Comparison of ENCODE assay signal across 24 mouse cellular contexts in genomic region chr2:13232305-13232704, GRCm38 (mm10).
"Had no signal": no experiment of that assay in that cellular context is flagged by ENCODE, and none has a peak within 500 bp of the region (broad histone marks: within the 10 kb centered on the region; RNA-seq: fewer than 3 reads in every experiment).

No protein-coding gene starts in this region.

- H3K4me2 ChIP-seq: heart, embryonic 11.5 days; heart, embryonic 13.5 days; heart, embryonic 15.5 days; hindbrain, embryonic 12.5 days; hindbrain, embryonic 14.5 days; intestine, embryonic 15.5 days; limb, embryonic 15.5 days; liver, embryonic 13.5 days; liver, embryonic 15.5 days had no signal

- H3K9ac ChIP-seq: heart, embryonic 13.5 days; heart, embryonic 15.5 days; hindbrain, embryonic 12.5 days; hindbrain, embryonic 14.5 days; intestine, embryonic 15.5 days; limb, embryonic 15.5 days; liver, embryonic 13.5 days; liver, embryonic 15.5 days had no signal

- H3K9me3 ChIP-seq: heart, embryonic 13.5 days; heart, embryonic 15.5 days; hindbrain, embryonic 10.5 days; hindbrain, embryonic 12.5 days; intestine, embryonic 15.5 days; limb, embryonic 15.5 days; liver, embryonic 13.5 days; liver, embryonic 15.5 days had no signal

- H3K4me3 ChIP-seq: heart, adult 2 months; heart, embryonic 13.5 days; heart, embryonic 15.5 days; hindbrain, embryonic 10.5 days; hindbrain, embryonic 12.5 days; intestine, embryonic 15.5 days; layer of hippocampus, adult 2 months; limb, embryonic 15.5 days; liver, embryonic 13.5 days; liver, embryonic 15.5 days had no signal

- H3K27me3 ChIP-seq: heart, embryonic 13.5 days; heart, embryonic 15.5 days; hindbrain, embryonic 12.5 days; intestine, embryonic 15.5 days; limb, embryonic 15.5 days; liver, embryonic 13.5 days; liver, embryonic 15.5 days had no signal

- H3K27ac ChIP-seq: heart, adult 2 months; heart, embryonic 13.5 days; heart, embryonic 15.5 days; hindbrain, embryonic 10.5 days; hindbrain, embryonic 12.5 days; hindbrain, embryonic 14.5 days; intestine, embryonic 15.5 days; layer of hippocampus, adult 2 months; limb, embryonic 15.5 days; liver, embryonic 13.5 days; liver, embryonic 15.5 days had no signal

- H3K36me3 ChIP-seq: heart, embryonic 15.5 days; hindbrain, embryonic 10.5 days; hindbrain, embryonic 12.5 days; intestine, embryonic 15.5 days; limb, embryonic 15.5 days; liver, embryonic 13.5 days; liver, embryonic 15.5 days had no signal

- H3K4me1 ChIP-seq: intestine, embryonic 15.5 days; liver, embryonic 15.5 days had no signal

- ATAC-seq: forebrain, embryonic 16.5 days; hindbrain, embryonic 16.5 days; intestine, embryonic 15.5 days; intestine, postnatal 0 days had no signal

- DNase-seq: gastrocnemius, postnatal 25 days; heart, adult 2 months; heart, postnatal 14 days; heart, postnatal 4 days; kidney, adult 18-20 months; kidney, adult 8-10 months; kidney, postnatal 10 days; kidney, postnatal 25 days; kidney, postnatal 4 days; left cerebral cortex, postnatal 4 days; liver, embryonic 13.5 days had no signal
